Mouse (Mus musculus): ENCODE data around the gene P2ry10. TPM values are rescaled to one million over a fixed set of nuclear protein-coding genes. Genes with fewer than 3 reads are reported as not detected.
"Not testable (repeated sequence)": the region's sequence is repeated elsewhere in the genome, so short reads cannot be mapped to it uniquely, and the experiment has no call there.

The P2ry10 gene
- total RNA-seq (2014; fragmentation: Nextera tagmentation) = 0.09 and 0.12 TPM in 2 replicates
- 0.95 and 5.8 TPM in 2 replicates for total RNA-seq (2017)

DNA sequence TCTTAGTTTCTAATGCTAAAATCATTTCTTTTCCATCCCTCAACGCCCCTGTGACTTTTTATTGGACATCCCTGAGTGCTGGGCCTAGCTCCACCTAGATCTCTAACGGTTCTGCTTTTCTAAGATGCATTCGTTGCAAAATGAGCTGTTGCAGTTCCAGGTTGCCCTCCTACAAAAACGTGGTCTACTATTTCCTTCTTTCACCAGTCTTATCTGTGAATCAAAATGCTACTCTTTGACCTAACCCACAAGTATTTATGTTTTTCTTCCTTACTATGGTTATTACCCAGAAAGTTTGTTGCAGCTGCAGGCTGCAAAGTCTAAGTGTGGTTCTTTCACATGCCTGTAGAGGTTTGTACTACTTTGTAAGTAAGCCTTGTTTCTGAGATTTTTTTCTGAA, at the start of gene P2ry10:
TSS of gene P2ry10 (plus strand) at position 316 of the 400 bp plus-strand sequence.
- ATAC-seq (replicated peaks; ENCODE audit: low FRiP score, low TSS enrichment, poor library complexity, severe bottlenecking) = no peak

GRCm38 (mm10) chrX:107039146-107039545, 49.1 kb upstream of the P2ry10 start:
- ATAC-seq (replicated peaks; ENCODE audit: low FRiP score, low TSS enrichment, poor library complexity, severe bottlenecking) = 0 out of 2 replicates have a peak, but pooled peaks have one; percentile 37

DNA sequence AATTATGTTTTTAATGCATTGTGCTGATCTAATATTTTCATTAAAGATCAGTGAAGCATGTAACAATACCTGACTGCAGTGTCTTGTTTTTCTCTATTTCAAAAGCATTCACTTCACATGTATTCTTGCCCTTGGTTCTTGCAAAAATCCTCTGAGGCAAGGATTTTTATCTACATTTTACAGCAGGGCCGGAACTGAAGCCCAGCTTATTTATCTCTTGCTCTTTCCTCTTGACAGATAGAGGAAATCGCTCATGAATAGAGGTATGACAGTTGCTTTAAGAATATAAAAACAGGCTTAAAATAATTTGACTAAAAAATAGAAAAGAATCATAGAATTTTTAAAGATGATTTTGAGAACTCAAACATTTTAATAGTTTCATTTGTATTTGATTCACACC, 48.7 kb upstream of the P2ry10 start:
- peak; percentile 63 for ATAC-seq (replicated peaks; ENCODE audit: low FRiP score, low TSS enrichment, poor library complexity, severe bottlenecking)

GRCm38 (mm10) chrX:107042367-107042766, 45.9 kb upstream of the P2ry10 start:
- ATAC-seq (replicated peaks; ENCODE audit: low FRiP score, low TSS enrichment, poor library complexity, severe bottlenecking) = no peak

GRCm38 (mm10) chrX:107083407-107083806, 4.9 kb upstream of the P2ry10 start:
- ATAC-seq (replicated peaks; ENCODE audit: low FRiP score, low TSS enrichment, poor library complexity, severe bottlenecking) = not testable (repeated sequence)

DNA sequence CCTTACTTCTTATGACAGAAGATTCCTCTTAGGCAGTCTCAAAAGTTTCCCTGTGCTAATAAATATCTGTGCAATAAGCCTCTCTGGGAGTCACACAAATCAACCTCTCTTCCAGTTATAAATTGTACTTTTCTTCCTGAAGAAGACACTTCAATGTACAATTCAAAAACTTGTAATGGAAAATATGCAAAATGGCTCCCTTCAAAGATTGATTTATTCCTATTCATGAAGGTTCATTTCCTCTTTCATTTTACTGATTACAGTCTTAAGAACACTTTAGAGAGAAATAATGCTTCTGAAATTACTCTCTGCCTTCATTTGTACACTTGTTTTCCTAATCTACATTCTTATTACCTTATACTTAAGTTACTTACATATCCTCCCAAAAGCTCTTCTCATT, 4.0 kb upstream of the P2ry10 start:
- ATAC-seq (replicated peaks; ENCODE audit: low FRiP score, low TSS enrichment, poor library complexity, severe bottlenecking) = no peak

DNA sequence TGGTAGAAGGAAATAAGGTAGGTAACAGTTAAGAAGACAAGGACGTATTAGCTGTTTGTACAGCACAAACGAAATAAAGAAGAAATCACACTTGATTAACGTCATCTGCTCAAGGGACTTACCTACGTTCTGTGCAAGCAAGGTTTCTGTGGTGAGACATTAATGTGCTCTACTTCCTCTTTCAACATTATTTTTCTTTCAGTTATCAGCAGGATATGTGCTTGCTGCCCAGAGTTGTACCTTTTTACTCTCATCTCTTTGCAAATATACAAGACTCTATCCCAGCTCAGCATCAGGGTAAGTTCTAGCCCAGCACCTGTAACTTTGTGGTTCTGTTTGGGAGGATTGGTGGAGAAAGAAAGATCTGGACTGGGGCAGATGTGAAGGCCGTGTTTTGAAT, 839 bp downstream of the P2ry10 start:
- ATAC-seq (replicated peaks; ENCODE audit: low FRiP score, low TSS enrichment, poor library complexity, severe bottlenecking) = no peak

DNA sequence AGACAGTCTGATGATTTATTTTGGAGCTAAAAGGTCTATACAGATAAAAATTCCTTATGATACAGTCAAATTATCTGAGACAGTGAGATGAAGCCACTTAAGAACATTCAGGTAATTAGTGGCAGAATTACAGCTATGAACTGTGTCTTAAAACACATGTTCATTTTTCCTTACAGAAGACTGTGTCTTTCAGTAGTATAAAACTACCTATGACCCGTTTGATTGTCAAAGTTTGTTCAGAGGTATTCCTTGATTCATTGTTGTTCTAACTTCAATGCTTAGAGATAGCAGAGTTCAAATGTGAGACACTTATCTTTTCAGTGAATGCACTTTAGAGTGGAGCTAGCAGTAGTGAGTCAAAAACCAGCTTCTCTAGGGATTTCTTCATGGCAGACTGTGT, 1.6 kb downstream of the P2ry10 start:
- no peak for ATAC-seq (replicated peaks; ENCODE audit: low FRiP score, low TSS enrichment, poor library complexity, severe bottlenecking)

- no peak for ATAC-seq (replicated peaks; ENCODE audit: low FRiP score, low TSS enrichment, poor library complexity, severe bottlenecking)
These were observed 7.3 kb downstream of the P2ry10 start for GRCm38 (mm10) chrX:107095633-107096032.

GRCm38 (mm10) chrX:107116333-107116732, 28.0 kb downstream of the P2ry10 start:
- ATAC-seq (replicated peaks; ENCODE audit: low FRiP score, low TSS enrichment, poor library complexity, severe bottlenecking) = no peak

DNA sequence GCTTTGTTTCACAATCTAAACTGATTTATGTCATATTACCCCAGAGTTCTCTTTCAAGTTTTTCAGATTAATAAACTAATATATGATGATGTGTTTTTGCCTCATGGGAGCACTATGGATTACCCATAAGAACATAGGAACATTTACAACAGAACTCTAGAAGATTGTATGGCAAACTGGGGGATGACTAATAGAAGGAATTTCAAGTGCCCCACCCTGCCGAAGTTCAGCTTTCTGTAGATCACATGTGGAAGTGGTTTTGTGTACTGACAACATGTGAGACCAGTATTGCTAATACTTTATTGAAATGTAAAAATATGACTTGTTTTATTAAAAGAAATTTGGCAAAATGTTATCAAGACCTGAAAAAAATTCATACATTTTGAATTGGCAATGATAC, 28.7 kb downstream of the P2ry10 start:
- no peak for ATAC-seq (replicated peaks; ENCODE audit: low FRiP score, low TSS enrichment, poor library complexity, severe bottlenecking)

GRCm38 (mm10) chrX:107143184-107143583, 54.9 kb downstream of the P2ry10 start:
- no peak for ATAC-seq (replicated peaks; ENCODE audit: low FRiP score, low TSS enrichment, poor library complexity, severe bottlenecking)

DNA sequence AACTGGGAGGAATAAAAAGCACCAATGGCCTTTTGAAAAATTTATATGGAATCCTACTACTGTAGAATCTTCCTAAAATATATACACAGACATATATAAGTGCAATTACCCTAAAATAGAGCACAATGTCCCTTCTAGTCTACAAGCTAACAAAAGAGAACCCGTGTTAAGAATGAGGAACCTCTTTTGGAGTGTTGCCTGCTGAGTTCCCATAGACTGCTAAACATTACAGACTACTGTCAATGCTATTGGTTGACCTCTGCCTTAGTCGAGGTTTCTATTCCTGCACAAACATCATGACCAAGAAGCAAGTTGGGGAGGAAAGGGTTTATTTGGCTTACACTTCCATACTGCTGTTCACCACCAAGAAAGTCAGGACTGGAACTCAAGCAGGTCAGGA, 55.6 kb downstream of the P2ry10 start:
- no peak for ATAC-seq (replicated peaks; ENCODE audit: low FRiP score, low TSS enrichment, poor library complexity, severe bottlenecking)

- ATAC-seq (replicated peaks; ENCODE audit: low FRiP score, low TSS enrichment, poor library complexity, severe bottlenecking) = no peak
These were observed 60.4 kb downstream of the P2ry10 start, which contains the start of gene P2ry10b for GRCm38 (mm10) chrX:107148681-107149080. TSS of gene P2ry10b (plus strand) at chrX:107148927.

- ATAC-seq (replicated peaks; ENCODE audit: low FRiP score, low TSS enrichment, poor library complexity, severe bottlenecking) = no peak
These were observed 61.2 kb downstream of the P2ry10 start for GRCm38 (mm10) chrX:107149391-107149993.

- no peak for ATAC-seq (replicated peaks; ENCODE audit: low FRiP score, low TSS enrichment, poor library complexity, severe bottlenecking)
These were observed 61.7 kb downstream of the P2ry10 start for GRCm38 (mm10) chrX:107150027-107150426.

- ATAC-seq (replicated peaks; ENCODE audit: low FRiP score, low TSS enrichment, poor library complexity, severe bottlenecking) = peak; percentile 96
These were observed 62.6 kb downstream of the P2ry10 start for GRCm38 (mm10) chrX:107150752-107151515.

Measured in megakaryocyte-erythroid progenitor cell, adult 5-6 weeks (primary cell).